Mouse (Mus musculus) monocyte, adult 2 months (primary cell): ENCODE results near the gene Scfd2.

ENCODE experiments used
- DNase-seq, 2 experiments: peaks; one replicate each; pipeline ENCODE4 v3.0.0; 2022; ENCODE audit warnings: low spot score in 2 of 2, low read depth in 1 of 2

Scfd2 gene

DNA sequence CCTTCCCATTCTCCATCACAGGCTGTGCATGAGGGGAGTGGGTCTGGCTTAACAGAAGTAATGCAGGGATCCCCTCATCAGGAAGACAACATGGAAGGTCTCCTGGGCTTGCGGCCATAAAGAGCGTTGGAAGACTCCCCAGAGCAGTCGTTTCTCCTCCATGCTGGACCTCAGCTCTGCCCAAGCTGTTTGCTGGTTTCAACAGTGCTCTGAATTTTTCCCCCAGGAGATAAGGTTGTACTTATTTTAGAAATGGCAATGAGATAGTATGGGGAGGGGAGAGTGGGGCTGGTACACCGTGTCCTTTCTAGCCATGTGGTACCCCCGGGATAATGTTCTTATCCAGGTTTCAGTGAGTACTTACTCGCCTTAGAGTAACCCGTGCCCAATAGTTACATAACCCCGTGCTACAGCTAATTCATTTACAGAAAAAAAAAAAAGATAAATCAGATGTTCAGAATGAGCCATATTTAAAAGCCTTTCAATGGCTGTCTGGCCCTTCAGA, 285.9 kb downstream of the Scfd2 start:
- no peak for DNase-seq

DNA sequence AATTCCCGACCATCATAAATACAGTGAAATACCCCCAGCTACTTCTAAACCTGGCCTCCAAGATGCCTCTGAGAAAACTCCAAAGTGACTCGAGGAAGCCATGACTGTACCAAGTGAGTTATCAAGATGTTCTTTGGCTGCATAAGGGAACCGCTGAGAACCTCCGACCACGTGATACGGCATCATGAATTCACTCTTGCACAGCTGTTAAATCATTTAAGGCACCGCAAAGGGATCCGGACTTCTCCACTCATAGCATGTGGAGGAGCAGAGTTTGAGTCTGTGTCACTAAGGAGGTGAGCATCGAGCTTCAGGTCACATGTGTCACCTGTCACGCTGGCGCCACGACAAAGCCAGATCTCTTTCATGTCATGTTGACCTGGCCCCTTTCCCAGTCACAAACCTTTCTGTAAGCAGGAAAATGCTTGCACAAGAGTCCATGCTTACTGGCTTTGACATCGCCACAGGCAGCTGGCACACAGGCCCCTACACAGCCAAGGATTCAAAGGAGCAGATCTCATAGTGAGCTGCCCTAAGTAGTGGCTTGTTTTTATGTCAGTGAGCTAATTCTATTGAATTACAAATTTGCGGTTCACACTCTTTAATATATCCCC, 287.0 kb downstream of the Scfd2 start:
- DNase-seq, result no peak

DNA sequence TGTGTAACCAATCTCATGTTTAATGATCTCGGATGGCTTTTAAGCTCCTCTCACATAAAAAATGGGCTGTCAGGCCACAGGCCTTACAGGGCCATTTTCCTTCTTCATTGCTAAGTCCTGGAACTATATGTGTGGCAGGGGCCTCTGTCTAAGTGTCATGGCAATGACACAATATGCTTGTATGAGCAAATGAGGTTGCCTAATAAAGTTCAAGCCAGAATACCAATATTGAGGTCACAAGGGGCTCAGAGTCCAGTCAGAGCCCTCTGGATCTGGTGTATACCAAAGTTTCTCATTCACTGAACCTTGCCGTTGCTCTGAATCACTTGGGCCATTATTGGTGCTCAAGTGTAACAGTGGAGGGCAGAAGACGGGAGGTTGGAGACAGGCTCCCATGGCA, 288.9 kb downstream of the Scfd2 start:
- DNase-seq, result no peak

DNA sequence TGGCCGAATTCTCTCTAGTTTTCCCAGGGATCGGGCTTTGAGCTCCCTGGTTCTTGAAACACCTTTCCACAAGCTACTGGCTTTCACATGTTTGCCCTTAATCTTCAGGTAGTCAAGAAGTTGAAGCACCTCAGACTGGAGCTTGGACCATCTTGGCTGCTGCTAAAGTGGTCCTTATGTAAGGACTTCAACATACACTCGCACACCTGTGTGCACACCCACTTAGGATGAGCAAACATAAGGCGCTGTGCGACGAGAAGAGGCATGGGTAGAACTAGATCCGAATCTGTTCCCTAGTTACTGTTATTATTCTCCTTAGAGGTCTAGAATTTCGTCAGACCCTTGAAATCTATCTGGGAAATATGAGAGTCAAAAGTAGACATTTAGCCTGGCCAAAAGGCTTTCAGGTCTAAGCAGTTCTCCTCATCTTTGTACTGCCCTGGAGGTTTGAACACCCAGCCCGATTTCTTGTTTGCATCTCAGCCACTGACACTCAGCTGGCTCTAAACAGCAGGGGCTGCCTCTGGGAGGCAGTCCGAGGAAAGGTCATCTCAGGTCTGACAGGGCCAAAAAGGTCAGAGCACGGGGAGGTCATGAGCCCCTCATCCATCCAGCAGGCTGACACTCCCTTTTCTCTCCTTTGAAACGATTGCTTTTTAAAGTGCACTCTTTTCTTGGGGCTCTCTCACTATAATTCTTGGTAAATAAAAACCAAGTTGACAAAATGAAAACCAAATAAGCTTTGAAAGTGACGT, 290.5 kb downstream of the Scfd2 start:
- no peak for DNase-seq

GRCm38 (mm10) chr5:74240298-74240697, 291.3 kb downstream of the Scfd2 start:
- no peak for DNase-seq

DNA sequence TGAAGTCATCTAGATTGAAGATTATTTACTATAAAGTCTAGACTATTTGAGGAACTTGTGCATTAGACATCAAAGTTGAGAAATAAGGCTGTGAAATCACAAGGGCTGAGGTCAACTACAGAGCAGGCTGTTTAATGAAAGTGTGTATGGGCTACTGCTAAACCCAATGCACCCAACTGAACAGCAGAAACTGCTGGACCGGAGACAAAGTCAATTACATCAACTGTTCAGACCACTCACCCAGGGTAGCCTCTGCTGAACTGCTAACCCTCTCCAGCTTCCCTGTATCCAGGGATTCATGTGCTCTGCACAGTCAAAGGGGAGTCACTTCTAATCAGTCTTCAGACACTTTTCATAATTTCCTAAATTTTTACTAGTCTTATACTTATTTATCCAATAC, 292.2 kb downstream of the Scfd2 start:
- no peak for DNase-seq

DNA sequence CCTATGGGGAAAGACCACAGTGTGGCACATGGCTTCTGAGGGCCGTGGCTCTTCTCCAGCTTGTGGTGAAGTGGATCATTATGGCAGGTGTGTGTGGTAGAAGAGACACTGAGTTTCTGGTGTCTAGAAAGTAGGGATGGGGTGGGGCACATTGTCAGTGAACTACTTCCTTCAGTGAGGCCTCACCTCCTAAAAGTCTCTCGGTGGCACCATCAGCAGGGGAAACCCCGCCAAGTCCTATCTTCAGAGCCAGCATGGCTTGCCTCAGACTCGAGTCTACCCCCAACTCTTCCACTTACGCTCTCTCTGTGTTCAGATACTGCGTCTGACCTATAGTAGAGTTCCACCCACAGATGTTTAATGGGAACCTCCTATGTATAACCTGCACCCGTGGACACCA, 297.8 kb downstream of the Scfd2 start:
- DNase-seq, result no peak

GRCm38 (mm10) chr5:74230525-74230924, 301.0 kb downstream of the Scfd2 start:
- no peak for DNase-seq

GRCm38 (mm10) chr5:74229775-74230413, 301.7 kb downstream of the Scfd2 start:
- DNase-seq, result no peak

GRCm38 (mm10) chr5:74228938-74229337, 302.6 kb downstream of the Scfd2 start:
- no peak for DNase-seq

- DNase-seq, result no peak
Measured at GRCm38 (mm10) chr5:74227352-74227751, 304.2 kb downstream of the Scfd2 start.

DNA sequence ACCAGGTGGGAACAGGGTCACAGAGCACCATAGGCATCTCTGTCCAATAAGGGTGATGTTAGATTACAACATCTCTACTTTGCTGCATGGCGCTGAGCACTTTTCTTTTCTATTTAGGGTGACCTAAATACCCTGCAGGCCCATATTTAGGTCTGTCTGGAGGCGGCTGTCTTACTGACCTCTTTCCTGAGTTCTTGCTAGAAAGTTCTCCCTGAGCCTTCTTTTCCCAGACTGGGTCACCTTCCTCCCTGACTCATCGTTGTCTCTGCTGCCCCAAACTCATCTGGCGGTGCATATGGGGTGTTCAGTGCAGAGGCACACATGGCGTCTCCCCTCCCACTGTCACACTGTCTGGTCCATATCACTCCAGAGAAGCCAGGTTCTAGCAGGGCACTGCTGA, 305.4 kb downstream of the Scfd2 start:
- DNase-seq, result no peak

GRCm38 (mm10) chr5:74224480-74224879, 307.1 kb downstream of the Scfd2 start:
- no peak for DNase-seq

GRCm38 (mm10) chr5:74222626-74223025, 308.9 kb downstream of the Scfd2 start:
- DNase-seq, result no peak

- no peak for DNase-seq
Measured at GRCm38 (mm10) chr5:74218524-74218923, 313.0 kb downstream of the Scfd2 start.

DNA sequence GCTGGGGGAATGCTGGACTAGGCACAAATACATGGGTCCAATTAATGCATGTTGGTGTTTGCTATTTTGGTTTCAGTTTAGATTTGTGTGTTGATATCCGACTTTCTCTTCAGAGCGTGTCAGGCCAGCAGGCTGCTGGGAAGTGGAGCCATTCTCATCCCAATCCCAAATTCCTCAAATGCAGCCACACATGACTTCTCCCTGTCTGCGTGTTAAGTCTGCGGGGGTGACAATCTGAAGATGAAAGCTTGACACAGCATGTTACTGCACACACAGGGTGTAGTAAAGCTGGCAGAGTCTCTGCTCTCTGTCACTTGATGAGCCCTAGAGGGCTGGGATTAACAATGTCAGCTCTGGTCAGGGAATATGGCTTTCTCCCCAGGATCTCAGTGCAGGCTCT, 316.4 kb downstream of the Scfd2 start:
- no peak for DNase-seq

DNA sequence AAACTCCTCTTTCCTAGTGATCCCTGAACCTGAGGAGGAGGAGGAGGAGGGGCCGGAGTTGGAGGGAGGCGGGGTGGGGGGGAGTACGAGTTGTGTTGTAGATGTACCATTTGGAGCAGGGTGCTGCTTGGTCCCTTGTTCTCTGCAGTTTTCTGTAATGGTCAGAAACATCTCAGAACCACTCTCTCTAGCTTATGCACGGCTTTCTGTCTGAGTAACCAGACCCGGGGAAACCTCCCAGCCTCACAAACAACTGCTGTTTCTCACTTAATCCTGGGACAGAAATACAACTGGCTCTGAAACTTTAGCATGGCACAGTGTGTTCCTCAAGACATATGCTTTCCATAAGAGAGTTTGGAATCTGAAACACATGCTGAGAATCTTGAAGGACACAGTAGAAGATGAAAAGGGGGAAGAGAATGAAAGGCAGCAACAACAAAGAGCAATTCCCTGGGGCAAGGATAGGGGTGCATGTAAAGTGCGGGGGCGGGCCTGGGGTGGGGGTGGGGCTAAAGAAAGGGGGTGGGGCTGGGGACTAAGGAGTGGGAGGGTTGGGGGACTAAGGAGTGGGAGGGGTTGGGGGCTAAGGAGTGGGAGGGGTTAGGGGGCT, 317.0 kb downstream of the Scfd2 start:
- no peak for DNase-seq

GRCm38 (mm10) chr5:74211346-74211745, 320.2 kb downstream of the Scfd2 start:
- DNase-seq, result no peak

- DNase-seq, result no peak
Measured at GRCm38 (mm10) chr5:74209640-74210039, 321.9 kb downstream of the Scfd2 start.

- DNase-seq, result no peak
Measured at GRCm38 (mm10) chr5:74208438-74208837, 323.1 kb downstream of the Scfd2 start.

DNA sequence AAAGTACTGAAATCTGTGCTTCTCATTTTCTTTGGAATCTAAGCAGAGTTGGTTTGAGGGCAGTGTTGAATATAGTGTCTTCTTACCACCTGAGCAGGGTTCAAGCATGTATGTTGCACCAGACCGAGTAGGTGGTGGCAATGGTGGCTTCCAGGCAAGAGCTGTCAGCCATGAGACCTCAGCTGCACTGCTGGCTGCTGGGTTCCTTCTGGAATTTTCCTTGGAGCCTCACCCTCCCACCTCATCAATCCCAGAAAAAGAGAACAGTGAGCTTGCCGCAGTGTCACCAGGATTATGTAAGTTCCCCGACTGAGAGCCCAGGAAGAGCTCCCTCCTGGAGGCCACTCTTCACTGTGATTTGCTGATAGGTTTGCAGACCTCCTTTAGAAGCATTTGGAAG, 324.4 kb downstream of the Scfd2 start:
- no peak for DNase-seq

DNA sequence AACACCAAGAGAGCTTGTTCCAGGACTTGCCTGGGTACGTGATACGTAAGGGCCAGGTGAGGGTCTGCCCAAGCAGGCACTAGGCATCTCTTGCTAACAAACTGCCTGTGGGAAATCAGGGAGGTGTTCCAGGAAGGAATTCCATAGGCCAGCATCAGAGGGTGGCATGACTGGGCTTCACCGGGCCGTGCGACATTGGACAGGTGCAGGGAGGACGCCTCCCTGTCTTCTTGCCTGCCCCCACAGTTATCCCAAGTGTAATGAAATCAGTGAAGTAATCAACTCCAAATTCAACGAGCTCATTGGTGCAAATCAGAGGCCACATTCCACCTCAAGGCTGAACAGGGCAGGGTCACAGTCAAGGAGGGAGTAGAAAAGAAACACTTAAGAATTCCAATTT, 324.9 kb downstream of the Scfd2 start:
- no peak for DNase-seq
